Mouse (Mus musculus) kidney, adult 18-20 months (tissue): Measurements from ENCODE around the gene Ntf3.

Experiments
- DNase-seq: peaks from one replicate; pipeline ENCODE4 v3.0.0; 2021

The Ntf3 gene

GRCm38 (mm10) chr6:126155928-126156327 is 10.8 kb downstream of the Ntf3 start:
- no peak for DNase-seq

GRCm38 (mm10) chr6:126154372-126154982 is 12.2 kb downstream of the Ntf3 start:
- peak; percentile 42 for DNase-seq

- DNase-seq: no peak
Measured at GRCm38 (mm10) chr6:126153154-126153553, 13.6 kb downstream of the Ntf3 start.

GRCm38 (mm10) chr6:126143659-126144058 is 23.1 kb downstream of the Ntf3 start:
- peak; percentile 9 for DNase-seq

- DNase-seq: no peak
Measured at GRCm38 (mm10) chr6:126142741-126143140, 24.0 kb downstream of the Ntf3 start.

- no peak for DNase-seq
Measured at GRCm38 (mm10) chr6:126142021-126142554, 24.6 kb downstream of the Ntf3 start.

GRCm38 (mm10) chr6:126141472-126141871 is 25.2 kb downstream of the Ntf3 start:
- DNase-seq: peak; percentile 56

- DNase-seq: no peak
Measured at GRCm38 (mm10) chr6:126140961-126141360, 25.7 kb downstream of the Ntf3 start.

- no peak for DNase-seq
Measured at GRCm38 (mm10) chr6:126140416-126140815, 26.3 kb downstream of the Ntf3 start.

GRCm38 (mm10) chr6:126134155-126134906 is 32.4 kb downstream of the Ntf3 start:
- DNase-seq: peak; percentile 25

GRCm38 (mm10) chr6:126128238-126128637 is 38.5 kb downstream of the Ntf3 start:
- DNase-seq: no peak

GRCm38 (mm10) chr6:126118247-126118646 is 48.5 kb downstream of the Ntf3 start:
- no peak for DNase-seq

GRCm38 (mm10) chr6:126117191-126117590 is 49.5 kb downstream of the Ntf3 start:
- DNase-seq: no peak

- DNase-seq: no peak
Measured at GRCm38 (mm10) chr6:126114934-126115633, 51.6 kb downstream of the Ntf3 start.

GRCm38 (mm10) chr6:126110892-126111835 is 55.5 kb downstream of the Ntf3 start:
- no peak for DNase-seq

- DNase-seq: no peak
Measured at GRCm38 (mm10) chr6:126109184-126109583, 57.5 kb downstream of the Ntf3 start.

- DNase-seq: no peak
Measured at GRCm38 (mm10) chr6:126108771-126109170, 57.9 kb downstream of the Ntf3 start.

- no peak for DNase-seq
Measured at GRCm38 (mm10) chr6:126107398-126107797, 59.3 kb downstream of the Ntf3 start.

GRCm38 (mm10) chr6:126106798-126107173 is 59.9 kb downstream of the Ntf3 start:
- DNase-seq: no peak

- DNase-seq: peak; percentile 36
Measured at GRCm38 (mm10) chr6:126106051-126106797, 60.5 kb downstream of the Ntf3 start.

GRCm38 (mm10) chr6:126105083-126105740 is 61.5 kb downstream of the Ntf3 start:
- no peak for DNase-seq
